Mouse (Mus musculus) embryonic facial prominence, embryonic 11.5 days (tissue): ENCODE results near the gene Dmp1. TPM values are rescaled to one million over a fixed set of nuclear protein-coding genes. Genes with fewer than 3 reads are reported as not detected.

ENCODE experiments used
- ATAC-seq: fragments of 200-750 bp; cut with Nextera tagmentation; replicated peaks from 2 replicates; pipeline ENCODE4 v1.8.0; 2017; ENCODE audit warnings: low read depth; ENCODE audit not compliant: insufficient number of reproducible peaks, low FRiP score, low TSS enrichment
- DNase-seq: peaks from one replicate; pipeline ENCODE4 v3.0.0-alpha.2; 2015; ENCODE audit warnings: low spot score
- H3K27ac ChIP-seq: fragments of 300-500 bp; sonication (generic); replicated peaks from 2 replicates; pipeline ENCODE4 v1.5.1; 2014; ENCODE audit warnings: mild to moderate bottlenecking, low read depth, low read length, control low read depth
- H3K27me3 ChIP-seq: fragments of 300-500 bp; sonication (generic); 2 replicates; pipeline ENCODE4 v1.6.1; 2014; ENCODE audit warnings: mild to moderate bottlenecking, low read length, moderate library complexity, mixed read lengths; ENCODE audit not compliant: control insufficient read depth, insufficient read depth
- H3K36me3 ChIP-seq: fragments of 300-500 bp; sonication (generic); replicated peaks from 2 replicates; pipeline ENCODE4 v1.6.1; 2014; ENCODE audit warnings: low read depth, mild to moderate bottlenecking, low read length, moderate library complexity, mixed read lengths; ENCODE audit not compliant: control insufficient read depth, insufficient read depth
- H3K4me1 ChIP-seq: fragments of 300-500 bp; sonication (generic); 2 replicates; pipeline ENCODE4 v1.6.1; 2014; ENCODE audit warnings: low read length, mixed read lengths; ENCODE audit not compliant: control insufficient read depth, insufficient read depth
- H3K4me2 ChIP-seq: fragments of 300-500 bp; sonication (generic); 2 replicates; pipeline ENCODE4 v1.6.1; 2014; ENCODE audit warnings: low read depth, mild to moderate bottlenecking, control low read depth, low read length, moderate library complexity
- H3K4me3 ChIP-seq: fragments of 300-500 bp; sonication (generic); 2 replicates; pipeline ENCODE4 v1.5.1; 2014; ENCODE audit warnings: low read depth, low read length, control low read depth
- H3K9ac ChIP-seq: fragments of 300-500 bp; sonication (generic); replicated peaks from 2 replicates; pipeline ENCODE4 v1.6.1; 2014; ENCODE audit warnings: mild to moderate bottlenecking, control low read depth, low read length
- H3K9me3 ChIP-seq: fragments of 300-500 bp; sonication (generic); replicated peaks from 2 replicates; pipeline ENCODE4 v1.6.1; 2016; ENCODE audit warnings: mild to moderate bottlenecking, low read length, inconsistent platforms, mixed read lengths; ENCODE audit not compliant: control insufficient read depth
- WGBS: fragments of 180-500 bp; shearing (Covaris S2); extraction: QIAGEN DNeasy Blood & Tissue Kit; methylation state at CpG from one replicate; pipeline ENCODE4 v1.1.7; 2014; 5-methylcytosine and 5-hydroxymethylcytosine counted together
- polyA plus RNA-seq: library from polyadenylated mRNA; unstranded; fragments of >200 nt; fragmentation: Nextera tagmentation; extraction: Ambion mirVana; gene quantifications from 2 replicates; pipeline ENCODE4 v1.2.1, GENCODE M21; 2014

The Dmp1 gene
- polyA plus RNA-seq: 0.07 and 0.17 TPM in 2 replicates

GRCm38 (mm10) chr5:104202351-104202750 lies at the start of gene Dmp1:
Gene Dmp1, plus strand, starts transcription at chr5:104202613.
- Histone ChIP-seq H3K4me2 (no peak within 1 kb of the TSS), H3K27me3 (no peaks in the 10 kb centered on the region), H3K27ac (no peak within 1 kb of the TSS), H3K4me1 (no peaks in the 10 kb centered on the region), H3K4me3 (no peak within 1 kb of the TSS), H3K36me3 (no peaks in the 10 kb centered on the region), H3K9me3 (no peaks in the 10 kb centered on the region), H3K9ac (no peak within 1 kb of the TSS)
- DNase-seq (no peak), ATAC-seq (no peak)
- WGBS: 73% methylated on average over 5 of the region's 5 CpGs

- no peaks in the 10 kb centered on the region for H3K36me3 ChIP-seq
- no peak overlapping the region for H3K4me3 ChIP-seq
- WGBS: 93% methylated on average over 7 of the region's 7 CpGs
- no peak overlapping the region for H3K27ac ChIP-seq
- no peaks in the 10 kb centered on the region for H3K9me3 ChIP-seq
- H3K4me2 ChIP-seq: no peak overlapping the region
- no peaks in the 10 kb centered on the region for H3K4me1 ChIP-seq
- H3K9ac ChIP-seq: no peak overlapping the region
- ATAC-seq: no peak
- no peaks in the 10 kb centered on the region for H3K27me3 ChIP-seq
- no peak for DNase-seq
Measured at GRCm38 (mm10) chr5:104157701-104158100, 44.7 kb upstream of the Dmp1 start.

- no peak for ATAC-seq
- Histone ChIP-seq H3K9me3 (no peaks in the 10 kb centered on the region), H3K27me3 (no peaks in the 10 kb centered on the region), H3K4me3 (no peak overlapping the region), H3K4me2 (no peak overlapping the region), H3K27ac (no peak overlapping the region), H3K4me1 (no peaks in the 10 kb centered on the region), H3K36me3 (no peaks in the 10 kb centered on the region), H3K9ac (no peak overlapping the region)
- 84% methylated on average over 7 of the region's 7 CpGs for WGBS
- no peak for DNase-seq
Measured at GRCm38 (mm10) chr5:104158332-104159052, 43.9 kb upstream of the Dmp1 start.

GRCm38 (mm10) chr5:104160581-104160980 lies 41.8 kb upstream of the Dmp1 start:
- H3K27me3 ChIP-seq: no peaks in the 10 kb centered on the region
- no peaks in the 10 kb centered on the region for H3K9me3 ChIP-seq
- ATAC-seq: no peak
- no peaks in the 10 kb centered on the region for H3K36me3 ChIP-seq
- H3K27ac ChIP-seq: no peak overlapping the region
- H3K4me2 ChIP-seq: no peak overlapping the region
- WGBS: 70% methylated on average over 3 of the region's 3 CpGs
- no peaks in the 10 kb centered on the region for H3K4me1 ChIP-seq
- no peak for DNase-seq
- no peak overlapping the region for H3K9ac ChIP-seq
- no peak overlapping the region for H3K4me3 ChIP-seq

GRCm38 (mm10) chr5:104161390-104161789 lies 41.0 kb upstream of the Dmp1 start:
- ATAC-seq (no peak), DNase-seq (no peak)
- no peaks in the 10 kb centered on the region for H3K9me3 ChIP-seq
- no peak overlapping the region for H3K27ac ChIP-seq
- no peak overlapping the region for H3K4me2 ChIP-seq
- no peaks in the 10 kb centered on the region for H3K27me3 ChIP-seq
- H3K4me1 ChIP-seq: no peaks in the 10 kb centered on the region
- 86% methylated on average over 1 of the region's 1 CpGs for WGBS
- no peaks in the 10 kb centered on the region for H3K36me3 ChIP-seq
- H3K4me3 ChIP-seq: no peak overlapping the region
- no peak overlapping the region for H3K9ac ChIP-seq

GRCm38 (mm10) chr5:104163536-104163935 lies 38.9 kb upstream of the Dmp1 start:
- no peak for ATAC-seq
- Histone ChIP-seq H3K4me1 (no peaks in the 10 kb centered on the region), H3K9me3 (no peaks in the 10 kb centered on the region)

GRCm38 (mm10) chr5:104170412-104170811 lies 32.0 kb upstream of the Dmp1 start, which contains the start of gene Dspp:
Gene Dspp, plus strand, starts transcription at chr5:104170712.
- no peak within 1 kb of the TSS for H3K4me2 ChIP-seq
- DNase-seq: no peak
- no peaks in the 10 kb centered on the region for H3K36me3 ChIP-seq
- H3K4me3 ChIP-seq: no peak within 1 kb of the TSS
- no peak for ATAC-seq
- 88% methylated on average over 7 of the region's 7 CpGs for WGBS
- H3K27me3 ChIP-seq: no peaks in the 10 kb centered on the region
- H3K9ac ChIP-seq: no peak within 1 kb of the TSS
- H3K27ac ChIP-seq: no peak within 1 kb of the TSS
- H3K4me1 ChIP-seq: no peaks in the 10 kb centered on the region
- H3K9me3 ChIP-seq: no peaks in the 10 kb centered on the region

More at GRCm38 (mm10) chr5:104163536-104163935, 38.9 kb upstream of the Dmp1 start:
- DNase-seq: peak; percentile 57
- no peak overlapping the region for H3K4me3 ChIP-seq
- no peak overlapping the region for H3K9ac ChIP-seq
- no peak overlapping the region for H3K4me2 ChIP-seq
- 54% methylated on average over 4 of the region's 4 CpGs for WGBS
- no peaks in the 10 kb centered on the region for H3K36me3 ChIP-seq
- H3K27me3 ChIP-seq: no peaks in the 10 kb centered on the region
- no peak overlapping the region for H3K27ac ChIP-seq

- H3K27ac ChIP-seq: no peak overlapping the region
- H3K9ac ChIP-seq: no peak overlapping the region
- WGBS: 80% methylated on average over 6 of the region's 6 CpGs
- H3K9me3 ChIP-seq: no peaks in the 10 kb centered on the region
- DNase-seq: no peak
- no peak overlapping the region for H3K4me3 ChIP-seq
- no peaks in the 10 kb centered on the region for H3K36me3 ChIP-seq
- H3K4me2 ChIP-seq: no peak overlapping the region
- no peaks in the 10 kb centered on the region for H3K27me3 ChIP-seq
- ATAC-seq: no peak
- H3K4me1 ChIP-seq: no peaks in the 10 kb centered on the region
Measured at GRCm38 (mm10) chr5:104173094-104173493, 29.3 kb upstream of the Dmp1 start.
